Mouse (Mus musculus): Measurements from ENCODE around the gene Gabbr2. TPM values are rescaled to one million over a fixed set of nuclear protein-coding genes. Genes with fewer than 3 reads are reported as not detected.
A peak's percentile ranks its signal among the peaks of the same experiment; 100 is the strongest.
"Not testable (repeated sequence)": the region's sequence is repeated elsewhere in the genome, so short reads cannot be mapped to it uniquely, and the experiment has no call there.

Gene Gabbr2
- polyA plus RNA-seq, 1 experiment from 2014 or later: 5.0 TPM

GRCm38 (mm10) chr4:46649161-46649560 is 342.5 kb downstream of the Gabbr2 start:
- Histone ChIP-seq H3K9ac (peak overlapping the region; percentile 70), H3K27ac (replicated peaks) (no peak overlapping the region), H3K36me3 (no peaks in the 10 kb centered on the region), H3K27me3 (peaks cover 53% of the 10 kb centered on the region), H3K9me3 (no peaks in the 10 kb centered on the region), H3K4me2 (peak overlapping the region; percentile 95), H3K4me3 (peak overlapping the region; percentile 73), H3K4me1 (replicated peaks) (peaks cover 14% of the 10 kb centered on the region)
- WGBS: 56% methylated on average over 4 of the region's 4 CpGs
- ATAC-seq (ENCODE audit: low read depth): no peak

GRCm38 (mm10) chr4:46643676-46644112 is 348.0 kb downstream of the Gabbr2 start:
- Histone ChIP-seq H3K9ac (no peak overlapping the region), H3K4me1 (replicated peaks) (no peaks in the 10 kb centered on the region), H3K27me3 (peaks cover 12% of the 10 kb centered on the region), H3K4me2 (no peak overlapping the region), H3K4me3 (no peak overlapping the region), H3K36me3 (no peaks in the 10 kb centered on the region), H3K27ac (replicated peaks) (0 out of 2 replicates have a peak overlapping the region, but pooled peaks have one; percentile 18), H3K9me3 (no peaks in the 10 kb centered on the region)
- 87% methylated on average over 8 of the region's 8 CpGs for WGBS
- ATAC-seq (ENCODE audit: low read depth): no peak

GRCm38 (mm10) chr4:46642924-46643675 is 348.6 kb downstream of the Gabbr2 start:
- Histone ChIP-seq H3K36me3 (no peaks in the 10 kb centered on the region), H3K27ac (replicated peaks) (peak overlapping the region; percentile 18; the same call in 1 of the 2 replicates), H3K9me3 (no peaks in the 10 kb centered on the region), H3K4me1 (replicated peaks) (no peaks in the 10 kb centered on the region), H3K27me3 (peaks cover 6% of the 10 kb centered on the region), H3K4me2 (no peak overlapping the region), H3K4me3 (no peak overlapping the region), H3K9ac (no peak overlapping the region)
- 71% methylated on average over 8 of the region's 8 CpGs for WGBS
- 0 out of 2 replicates have a peak, but pooled peaks have one; percentile 8 for ATAC-seq (ENCODE audit: low read depth)

GRCm38 (mm10) chr4:46641283-46641682 is 350.4 kb downstream of the Gabbr2 start:
- no peaks in the 10 kb centered on the region for H3K27me3 ChIP-seq
- H3K4me1 ChIP-seq (replicated peaks): no peaks in the 10 kb centered on the region
- no peaks in the 10 kb centered on the region for H3K36me3 ChIP-seq
- H3K27ac ChIP-seq (replicated peaks): no peak overlapping the region
- no peaks in the 10 kb centered on the region for H3K9me3 ChIP-seq
- no peak overlapping the region for H3K9ac ChIP-seq
- no peak for ATAC-seq (ENCODE audit: low read depth)
- WGBS: 74% methylated on average over 4 of the region's 4 CpGs
- H3K4me3 ChIP-seq: no peak overlapping the region
- H3K4me2 ChIP-seq: no peak overlapping the region

- Histone ChIP-seq H3K4me1 (replicated peaks) (no peaks in the 10 kb centered on the region), H3K27ac (replicated peaks) (no peak overlapping the region), H3K4me3 (no peak overlapping the region), H3K9me3 (no peaks in the 10 kb centered on the region), H3K36me3 (no peaks in the 10 kb centered on the region), H3K4me2 (no peak overlapping the region), H3K27me3 (no peaks in the 10 kb centered on the region), H3K9ac (no peak overlapping the region)
- WGBS: 91% methylated on average over 8 of the region's 8 CpGs
- no peak for ATAC-seq (ENCODE audit: low read depth)
Measured at GRCm38 (mm10) chr4:46639866-46640265, 351.8 kb downstream of the Gabbr2 start.

- not testable (repeated sequence) for H3K9ac ChIP-seq; H3K4me3 ChIP-seq; ATAC-seq (ENCODE audit: low read depth); H3K4me2 ChIP-seq; H3K36me3 ChIP-seq; H3K27ac ChIP-seq (replicated peaks); H3K27me3 ChIP-seq; H3K9me3 ChIP-seq; H3K4me1 ChIP-seq (replicated peaks)
- 89% methylated on average over 10 of the region's 10 CpGs for WGBS
Measured at GRCm38 (mm10) chr4:46637250-46637649, 354.4 kb downstream of the Gabbr2 start.

- no peak overlapping the region for H3K4me2 ChIP-seq
- ATAC-seq (ENCODE audit: low read depth): no peak
- no peak overlapping the region for H3K9ac ChIP-seq
- H3K36me3 ChIP-seq: no peaks in the 10 kb centered on the region
- H3K27me3 ChIP-seq: no peaks in the 10 kb centered on the region
- H3K27ac ChIP-seq (replicated peaks): no peak overlapping the region
- no peaks in the 10 kb centered on the region for H3K9me3 ChIP-seq
- 90% methylated on average over 16 of the region's 16 CpGs for WGBS
- no peak overlapping the region for H3K4me3 ChIP-seq
- no peaks in the 10 kb centered on the region for H3K4me1 ChIP-seq (replicated peaks)
Measured at GRCm38 (mm10) chr4:46635702-46636430, 355.8 kb downstream of the Gabbr2 start.

- no peak for ATAC-seq (ENCODE audit: low read depth)
- H3K27ac ChIP-seq (replicated peaks): no peak overlapping the region
- H3K27me3 ChIP-seq: no peaks in the 10 kb centered on the region; the same call in 1 of the 2 replicates
- H3K36me3 ChIP-seq: no peaks in the 10 kb centered on the region
- no peak overlapping the region for H3K4me2 ChIP-seq
- H3K9me3 ChIP-seq: no peaks in the 10 kb centered on the region
- WGBS: 51% methylated on average over 6 of the region's 6 CpGs
- no peaks in the 10 kb centered on the region for H3K4me1 ChIP-seq (replicated peaks)
- H3K9ac ChIP-seq: no peak overlapping the region
- H3K4me3 ChIP-seq: no peak overlapping the region
Measured at GRCm38 (mm10) chr4:46634881-46635280, 356.8 kb downstream of the Gabbr2 start.

GRCm38 (mm10) chr4:46633565-46633964 is 358.1 kb downstream of the Gabbr2 start:
- H3K4me2 ChIP-seq; H3K9ac ChIP-seq; H3K9me3 ChIP-seq; H3K36me3 ChIP-seq; H3K4me3 ChIP-seq; H3K4me1 ChIP-seq (replicated peaks); ATAC-seq (ENCODE audit: low read depth); H3K27me3 ChIP-seq; H3K27ac ChIP-seq (replicated peaks): not testable (repeated sequence)
- 78% methylated on average over 6 of the region's 6 CpGs for WGBS

- H3K9me3 ChIP-seq: no peaks in the 10 kb centered on the region
- no peaks in the 10 kb centered on the region for H3K36me3 ChIP-seq
- H3K4me2 ChIP-seq: no peak overlapping the region
- no peak overlapping the region for H3K27ac ChIP-seq (replicated peaks)
- 75% methylated on average over 2 of the region's 2 CpGs for WGBS
- H3K9ac ChIP-seq: no peak overlapping the region
- no peaks in the 10 kb centered on the region; the same call in 1 of the 2 replicates for H3K27me3 ChIP-seq
- H3K4me1 ChIP-seq (replicated peaks): peaks cover 10% of the 10 kb centered on the region
- ATAC-seq (ENCODE audit: low read depth): no peak
- H3K4me3 ChIP-seq: no peak overlapping the region
Measured at GRCm38 (mm10) chr4:46632465-46632864, 359.2 kb downstream of the Gabbr2 start.

GRCm38 (mm10) chr4:46630390-46630789 is 361.3 kb downstream of the Gabbr2 start:
- Histone ChIP-seq H3K9me3 (no peaks in the 10 kb centered on the region), H3K27ac (replicated peaks) (no peak overlapping the region), H3K36me3 (no peaks in the 10 kb centered on the region), H3K4me1 (replicated peaks) (peaks cover 10% of the 10 kb centered on the region), H3K27me3 (no peaks in the 10 kb centered on the region; the same call in 1 of the 2 replicates), H3K4me3 (no peak overlapping the region), H3K9ac (no peak overlapping the region), H3K4me2 (no peak overlapping the region)
- no peak for ATAC-seq (ENCODE audit: low read depth)
- WGBS: 55% methylated on average over 9 of the region's 9 CpGs

GRCm38 (mm10) chr4:46628873-46629272 is 362.8 kb downstream of the Gabbr2 start:
- Histone ChIP-seq H3K27ac (replicated peaks) (no peak overlapping the region), H3K4me2 (0 out of 2 replicates have a peak overlapping the region, but pooled peaks have one; percentile 5), H3K27me3 (no peaks in the 10 kb centered on the region; the same call in 1 of the 2 replicates), H3K4me1 (replicated peaks) (peaks cover 10% of the 10 kb centered on the region), H3K36me3 (no peaks in the 10 kb centered on the region), H3K9me3 (no peaks in the 10 kb centered on the region), H3K4me3 (no peak overlapping the region), H3K9ac (no peak overlapping the region)
- WGBS: 38% methylated on average over 9 of the region's 9 CpGs
- ATAC-seq (ENCODE audit: low read depth): no peak

Measured in neural tube, embryonic 13.5 days (tissue).